Mouse (Mus musculus) midbrain, embryonic 11.5 days (tissue): ENCODE measurements at regions not wholly inside any gene's neighbourhood (a gene's known extent, or its start where the extent isn't known, plus 50 kb on each side); places are given as distances from the start of the nearest gene placed in this dataset.

Experiments
- ATAC-seq: fragments of 200-750 bp; cut with Nextera tagmentation; 2 replicates; pipeline ENCODE4 v1.8.0; 2017; ENCODE audit warnings: moderate TSS enrichment, moderate library complexity; ENCODE audit not compliant: low FRiP score
- DNase-seq: peaks from one replicate; pipeline ENCODE4 v3.0.0; 2015; ENCODE audit warnings: low spot score; ENCODE audit errors: missing footprints
- H3K27ac ChIP-seq: fragments of 300-500 bp; sonication (generic); 2 replicates; pipeline ENCODE4 v1.5.1; 2014; ENCODE audit warnings: low read depth, low read length
- H3K27me3 ChIP-seq: fragments of 300-500 bp; sonication (generic); 2 replicates; pipeline ENCODE4 v1.6.1; 2014; ENCODE audit warnings: mild to moderate bottlenecking, low read length, moderate library complexity, mixed read lengths; ENCODE audit not compliant: control insufficient read depth, insufficient read depth
- H3K36me3 ChIP-seq: fragments of 300-500 bp; sonication (generic); 2 replicates; pipeline ENCODE4 v1.6.1; 2014; ENCODE audit warnings: mild to moderate bottlenecking, low read length, moderate library complexity, mixed read lengths; ENCODE audit not compliant: control insufficient read depth, insufficient read depth
- H3K4me1 ChIP-seq: fragments of 300-500 bp; sonication (generic); 2 replicates; pipeline ENCODE4 v1.6.1; 2014; ENCODE audit warnings: low read length; ENCODE audit not compliant: control insufficient read depth, insufficient read depth
- H3K4me2 ChIP-seq: fragments of 300-500 bp; sonication (generic); 2 replicates; pipeline ENCODE4 v1.6.1; 2014; ENCODE audit warnings: mild to moderate bottlenecking, moderate library complexity
- H3K4me3 ChIP-seq: fragments of 300-500 bp; sonication (generic); 2 replicates; pipeline ENCODE4 v1.5.1; 2014; ENCODE audit warnings: low read depth, low read length
- H3K9ac ChIP-seq: fragments of 300-500 bp; sonication (generic); 2 replicates; pipeline ENCODE4 v1.6.1; 2014; ENCODE audit warnings: low read length
- H3K9me3 ChIP-seq: fragments of 300-500 bp; sonication (generic); 2 replicates; pipeline ENCODE4 v1.6.1; 2016; ENCODE audit warnings: low read length; ENCODE audit not compliant: control insufficient read depth
- WGBS: fragments of 180-500 bp; shearing (Covaris S2); extraction: QIAGEN DNeasy Blood & Tissue Kit; methylation state at CpG from one replicate; pipeline ENCODE4 v1.1.7; 2014; 5-methylcytosine and 5-hydroxymethylcytosine counted together

- H3K4me3 ChIP-seq, result no peak overlapping the region
- H3K4me2 ChIP-seq, result no peak overlapping the region
- H3K4me1 ChIP-seq, result no peaks in the 10 kb centered on the region
- DNase-seq (no peak), ATAC-seq (no peak)
- no peaks in the 10 kb centered on the region for H3K27me3 ChIP-seq
- 85% methylated on average over 5 of the region's 5 CpGs for whole genome bisulfite sequencing
- H3K9me3 ChIP-seq, result no peaks in the 10 kb centered on the region
- H3K9ac ChIP-seq, result no peak overlapping the region
- H3K36me3 ChIP-seq, result no peaks in the 10 kb centered on the region
- no peak overlapping the region for H3K27ac ChIP-seq
These were observed 60.6 kb downstream of the Crygs start for GRCm38 (mm10) chr16:22750725-22751287.

- Histone ChIP-seq H3K4me1 (no peaks in the 10 kb centered on the region), H3K9ac (no peak overlapping the region), H3K4me2 (no peak overlapping the region), H3K9me3 (no peaks in the 10 kb centered on the region), H3K36me3 (no peaks in the 10 kb centered on the region), H3K27me3 (no peaks in the 10 kb centered on the region), H3K4me3 (no peak overlapping the region), H3K27ac (no peak overlapping the region)
- 89% methylated on average over 7 of the region's 7 CpGs for WGBS
- DNase-seq (no peak), ATAC-seq (no peak)
These were observed 67.1 kb downstream of the Crygs start for GRCm38 (mm10) chr16:22744121-22744855.

DNA sequence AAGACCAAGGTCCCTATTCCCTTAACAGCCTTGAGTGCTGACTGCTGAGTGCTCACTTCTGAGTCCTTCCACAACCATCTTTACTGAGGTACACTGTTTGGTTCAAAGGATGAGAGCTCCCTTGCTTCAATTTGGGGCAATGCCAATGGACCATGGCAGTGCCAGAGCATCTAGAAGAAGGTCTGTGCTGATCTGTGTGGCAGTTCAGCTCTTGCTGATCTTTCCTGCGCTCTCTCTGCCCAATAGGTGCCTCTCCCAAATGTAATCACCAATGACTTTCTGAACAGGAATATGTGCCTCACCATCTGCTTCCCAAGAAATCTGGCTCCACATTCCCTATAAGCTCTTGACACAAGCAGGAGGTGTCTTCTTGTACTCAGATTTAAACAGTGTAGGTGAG is 67.9 kb downstream of the Crygs start:
- no peaks in the 10 kb centered on the region for H3K9me3 ChIP-seq
- no peaks in the 10 kb centered on the region for H3K4me1 ChIP-seq
- ATAC-seq (no peak), DNase-seq (no peak)
- no peak overlapping the region for H3K9ac ChIP-seq
- H3K4me3 ChIP-seq, result no peak overlapping the region
- 88% methylated on average over 1 of the region's 1 CpGs for WGBS
- no peak overlapping the region for H3K4me2 ChIP-seq
- no peaks in the 10 kb centered on the region for H3K27me3 ChIP-seq
- no peak overlapping the region for H3K27ac ChIP-seq
- no peaks in the 10 kb centered on the region for H3K36me3 ChIP-seq

DNA sequence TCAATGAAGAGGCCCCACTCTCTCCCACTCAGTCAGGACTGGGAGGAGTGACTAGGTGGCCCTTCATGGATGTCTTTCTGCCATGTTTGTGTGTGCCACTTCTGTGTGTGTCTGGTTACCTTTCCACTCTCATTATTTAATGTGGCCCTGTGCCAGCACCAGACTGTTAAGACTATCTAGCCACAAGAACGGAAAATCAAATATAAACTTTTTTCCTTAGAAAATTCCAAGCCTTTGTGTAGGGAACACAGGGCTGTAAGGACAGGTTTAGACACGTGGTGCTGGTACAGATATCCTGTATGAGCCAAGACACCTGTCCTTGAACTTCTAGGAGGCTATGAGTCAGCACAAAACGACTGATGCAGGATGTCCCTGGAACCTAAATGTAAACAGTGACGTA is 69.9 kb downstream of the Crygs start:
- no peak for ATAC-seq

DNA sequence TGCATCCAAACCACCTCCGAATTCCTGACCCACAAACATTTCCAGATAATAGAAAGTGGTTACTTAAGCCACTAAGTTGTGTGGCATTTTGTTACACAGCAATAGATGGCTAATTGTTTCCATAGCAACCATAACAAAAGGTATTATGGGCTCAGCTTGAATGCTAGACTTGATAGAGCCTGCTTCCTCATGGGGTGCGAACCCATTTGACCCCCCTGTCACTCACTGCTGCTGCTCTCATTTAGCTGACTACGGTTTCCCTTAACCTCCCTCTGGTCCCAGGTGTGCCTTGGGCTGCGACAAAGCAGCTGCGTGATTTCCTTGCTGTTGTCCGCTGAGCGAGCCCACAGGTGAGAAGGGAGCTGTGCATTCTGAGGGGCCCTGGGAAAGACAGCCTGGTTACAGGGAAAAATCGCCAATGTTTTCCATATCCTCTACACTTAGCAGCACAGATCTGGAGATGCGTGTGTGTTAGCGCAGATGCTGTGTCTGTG is 76.8 kb downstream of the Crygs start:
- ATAC-seq (peak; percentile 52; the same call in 1 of the 2 replicates), DNase-seq (peak; percentile 85)
- H3K4me1 ChIP-seq, result peaks cover 9% of the 10 kb centered on the region
- H3K9ac ChIP-seq, result no peak overlapping the region
- H3K27ac ChIP-seq, result no peak overlapping the region
- H3K36me3 ChIP-seq, result no peaks in the 10 kb centered on the region
- no peak overlapping the region for H3K4me3 ChIP-seq
- no peaks in the 10 kb centered on the region for H3K9me3 ChIP-seq
- H3K4me2 ChIP-seq, result no peak overlapping the region; the same call in 1 of the 2 replicates
- peaks cover 3% of the 10 kb centered on the region; the same call in 1 of the 2 replicates for H3K27me3 ChIP-seq
- 32% methylated on average over 10 of the region's 10 CpGs for WGBS

More for the DNA sequence above, 69.9 kb downstream of the Crygs start:
- H3K4me3 ChIP-seq, result no peak overlapping the region
- 80% methylated on average over 4 of the region's 4 CpGs for WGBS
- H3K9ac ChIP-seq, result no peak overlapping the region
- no peak overlapping the region for H3K27ac ChIP-seq
- H3K36me3 ChIP-seq, result no peaks in the 10 kb centered on the region
- no peak for DNase-seq
- H3K4me1 ChIP-seq, result no peaks in the 10 kb centered on the region
- H3K27me3 ChIP-seq, result no peaks in the 10 kb centered on the region
- H3K9me3 ChIP-seq, result no peaks in the 10 kb centered on the region
- no peak overlapping the region for H3K4me2 ChIP-seq

- H3K9ac ChIP-seq, result no peak overlapping the region
- H3K4me3 ChIP-seq, result no peak overlapping the region
- H3K27me3 ChIP-seq, result peaks cover 3% of the 10 kb centered on the region; the same call in 1 of the 2 replicates
- H3K4me1 ChIP-seq, result peaks cover 9% of the 10 kb centered on the region
- DNase-seq, result peak; percentile 84
- H3K36me3 ChIP-seq, result no peaks in the 10 kb centered on the region
- WGBS, result 24% methylated on average over 11 of the region's 11 CpGs
- H3K27ac ChIP-seq, result no peak overlapping the region
- H3K4me2 ChIP-seq, result no peak overlapping the region; the same call in 1 of the 2 replicates
- ATAC-seq, result 0 out of 2 replicates have a peak, but pooled peaks have one; percentile 9
- no peaks in the 10 kb centered on the region for H3K9me3 ChIP-seq
These were observed 76.9 kb upstream of the Dgkg start for GRCm38 (mm10) chr16:22733772-22734528.

DNA sequence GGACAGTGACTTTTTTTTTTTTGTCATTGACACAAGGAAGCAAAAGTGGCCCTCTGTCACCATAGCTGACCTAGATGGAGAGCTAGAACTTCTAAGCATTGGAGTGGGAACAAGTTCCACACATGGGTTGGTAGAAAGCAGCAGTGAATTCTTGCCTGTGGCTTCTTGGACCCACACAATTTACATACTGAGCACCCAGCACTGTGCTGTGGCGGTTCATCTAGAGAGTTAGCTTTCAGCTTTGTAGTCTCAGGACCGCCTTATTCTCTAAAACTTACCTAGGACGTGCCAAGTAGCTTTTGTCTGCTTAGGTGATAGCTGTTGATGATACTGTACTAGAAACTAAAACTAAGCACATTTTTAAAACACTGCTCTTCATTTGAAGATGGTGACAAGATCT is 72.1 kb upstream of the Dgkg start:
- 81% methylated on average over 3 of the region's 3 CpGs for WGBS
- H3K4me3 ChIP-seq, result no peak overlapping the region
- no peak for ATAC-seq

GRCm38 (mm10) chr16:22725261-22725660 is 68.2 kb upstream of the Dgkg start:
- Histone ChIP-seq H3K4me3 (no peak overlapping the region), H3K4me2 (no peak overlapping the region), H3K4me1 (no peaks in the 10 kb centered on the region), H3K9ac (no peak overlapping the region), H3K36me3 (no peaks in the 10 kb centered on the region), H3K27me3 (no peaks in the 10 kb centered on the region), H3K9me3 (no peaks in the 10 kb centered on the region), H3K27ac (no peak overlapping the region)
- ATAC-seq (no peak), DNase-seq (no peak)
- WGBS, result 98% methylated on average over 3 of the region's 3 CpGs

More for the DNA sequence above, 72.1 kb upstream of the Dgkg start:
- no peak for DNase-seq
- Histone ChIP-seq H3K4me2 (no peak overlapping the region), H3K9ac (no peak overlapping the region), H3K4me1 (peaks cover 2% of the 10 kb centered on the region), H3K27ac (no peak overlapping the region), H3K36me3 (no peaks in the 10 kb centered on the region), H3K9me3 (no peaks in the 10 kb centered on the region), H3K27me3 (no peaks in the 10 kb centered on the region)

GRCm38 (mm10) chr16:22723333-22723732 is 66.3 kb upstream of the Dgkg start:
- Histone ChIP-seq H3K27me3 (no peaks in the 10 kb centered on the region), H3K4me1 (no peaks in the 10 kb centered on the region), H3K9ac (no peak overlapping the region), H3K4me2 (no peak overlapping the region), H3K36me3 (no peaks in the 10 kb centered on the region), H3K9me3 (no peaks in the 10 kb centered on the region), H3K27ac (no peak overlapping the region), H3K4me3 (no peak overlapping the region)
- WGBS, result 88% methylated on average over 4 of the region's 4 CpGs
- no peak for DNase-seq
- no peak for ATAC-seq
